Mouse (Mus musculus) fat pad, adult 2 months (tissue): ENCODE results near the gene Gm14819.
"Not testable (repeated sequence)": the region's sequence is repeated elsewhere in the genome, so short reads cannot be mapped to it uniquely, and the experiment has no call there.

Experiments
- DNase-seq: peaks from one replicate; pipeline ENCODE4 v3.0.0-alpha.2; 2011; ENCODE audit warnings: low read depth, low spot score; ENCODE audit errors: extremely low read depth

The Gm14819 gene

GRCm38 (mm10) chrX:35403883-35404282 lies at the start of gene Gm14819:
TSS of gene Gm14819 (plus strand) at chrX:35404183.
- DNase-seq: not testable (repeated sequence)
